Mouse (Mus musculus) limb, embryonic 11.5 days (tissue): ENCODE results near the gene Draxin. TPM values are rescaled to one million over a fixed set of nuclear protein-coding genes. Genes with fewer than 3 reads are reported as not detected.

Experiments
- ATAC-seq: fragments of 200-750 bp; cut with Nextera tagmentation; 2 replicates; pipeline ENCODE4 v1.8.0; 2017; ENCODE audit warnings: low read depth; ENCODE audit not compliant: insufficient number of reproducible peaks, low FRiP score, low TSS enrichment
- DNase-seq: peaks from one replicate; pipeline ENCODE4 v3.0.0-alpha.2; 2015; ENCODE audit warnings: low spot score
- H3K27ac ChIP-seq: fragments of 300-500 bp; sonication (generic); replicated peaks from 2 replicates; pipeline ENCODE4 v1.5.1; 2014; ENCODE audit warnings: low read depth, mild to moderate bottlenecking, low read length
- H3K27me3 ChIP-seq: fragments of 300-500 bp; sonication (generic); 2 replicates; pipeline ENCODE4 v1.6.1; 2014; ENCODE audit warnings: mild to moderate bottlenecking, low read length, mixed read lengths; ENCODE audit not compliant: control insufficient read depth, insufficient read depth
- H3K36me3 ChIP-seq: fragments of 300-500 bp; sonication (generic); 2 replicates; pipeline ENCODE4 v1.6.1; 2014; ENCODE audit warnings: mild to moderate bottlenecking, low read length, moderate library complexity, mixed read lengths; ENCODE audit not compliant: control insufficient read depth, insufficient read depth
- H3K4me1 ChIP-seq: fragments of 300-500 bp; sonication (generic); 2 replicates; pipeline ENCODE4 v1.6.1; 2014; ENCODE audit warnings: low read length, mixed read lengths; ENCODE audit not compliant: control insufficient read depth, insufficient read depth
- H3K4me2 ChIP-seq: fragments of 300-500 bp; sonication (generic); 2 replicates; pipeline ENCODE4 v1.6.1; 2014; ENCODE audit warnings: low read depth, mild to moderate bottlenecking, moderate library complexity; ENCODE audit not compliant: severe bottlenecking
- H3K4me3 ChIP-seq: fragments of 300-500 bp; sonication (generic); 2 replicates; pipeline ENCODE4 v1.5.1; 2014; ENCODE audit warnings: low read depth, low read length
- H3K9ac ChIP-seq: fragments of 300-500 bp; sonication (generic); 2 replicates; pipeline ENCODE4 v1.6.1; 2014; ENCODE audit warnings: mild to moderate bottlenecking, low read length
- H3K9me3 ChIP-seq: fragments of 300-500 bp; sonication (generic); 2 replicates; pipeline ENCODE4 v1.6.1; 2016; ENCODE audit warnings: low read length; ENCODE audit not compliant: control insufficient read depth
- WGBS: fragments of 180-500 bp; shearing (Covaris S2); extraction: QIAGEN DNeasy Blood & Tissue Kit; methylation state at CpG from one replicate; pipeline ENCODE4 v1.1.7; 2014; 5-methylcytosine and 5-hydroxymethylcytosine counted together
- polyA plus RNA-seq: library from polyadenylated mRNA; unstranded; fragments of >200 nt; fragmentation: Nextera tagmentation; extraction: Ambion mirVana; gene quantifications from 2 replicates; pipeline ENCODE4 v1.2.1, GENCODE M21; 2014

Draxin gene
- polyA plus RNA-seq, 1 experiment from 2014 or later: 2.5 TPM

DNA sequence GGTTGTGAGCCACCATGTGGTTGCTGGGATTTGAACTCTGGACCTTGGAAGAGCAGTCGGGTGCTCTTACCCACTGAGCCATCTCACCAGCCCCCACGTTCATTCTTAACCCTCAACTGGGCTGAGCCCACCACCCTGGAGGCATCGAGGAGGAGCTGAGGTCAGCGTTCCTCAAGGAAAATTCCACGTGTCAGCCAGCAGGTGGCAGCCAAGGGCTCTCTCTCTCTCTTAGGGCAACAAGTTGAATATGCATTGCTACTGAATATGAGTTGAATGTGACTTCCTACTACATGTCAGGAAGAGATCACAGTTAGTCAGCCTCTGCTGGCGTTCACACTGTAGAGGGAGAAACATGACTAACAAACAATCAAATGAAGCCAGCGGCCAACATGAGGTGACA, 37.8 kb upstream of the Draxin start:
- peak; percentile 80 for DNase-seq
- Histone ChIP-seq H3K27me3 (peaks cover 62% of the 10 kb centered on the region), H3K36me3 (no peaks in the 10 kb centered on the region), H3K9ac (no peak overlapping the region), H3K4me3 (no peak overlapping the region), H3K9me3 (no peaks in the 10 kb centered on the region), H3K27ac (no peak overlapping the region), H3K4me2 (no peak overlapping the region), H3K4me1 (peaks cover 6% of the 10 kb centered on the region)
- ATAC-seq: no peak
- WGBS: 28% methylated on average over 7 of the region's 7 CpGs

DNA sequence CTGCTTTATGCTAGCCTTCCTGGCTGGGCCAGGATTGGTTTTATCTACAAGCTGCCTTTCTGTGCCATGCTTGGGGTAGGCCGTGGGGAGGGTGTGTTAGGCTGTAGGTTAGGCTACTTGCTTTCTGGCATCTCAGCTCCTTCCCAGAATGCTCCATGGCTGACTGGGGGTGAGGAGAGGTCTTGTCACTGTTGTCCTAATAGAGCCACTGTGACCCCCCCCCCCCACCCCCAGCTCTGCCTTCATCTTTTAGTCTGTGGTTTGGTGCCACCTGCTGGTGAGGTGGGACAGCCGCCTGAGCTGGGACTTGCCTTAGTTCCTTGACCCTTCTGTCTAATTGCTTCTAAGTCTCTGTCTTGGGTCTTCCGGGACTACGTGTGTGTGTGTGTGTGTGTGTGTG, 36.5 kb upstream of the Draxin start:
- H3K4me2 ChIP-seq: 0 out of 2 replicates have a peak overlapping the region, but pooled peaks have one; percentile 15
- no peak overlapping the region for H3K9ac ChIP-seq
- H3K27ac ChIP-seq: no peak overlapping the region
- DNase-seq (peak; percentile 78), ATAC-seq (no peak)
- H3K4me1 ChIP-seq: peaks cover 6% of the 10 kb centered on the region
- no peak overlapping the region; the same call in 1 of the 2 replicates for H3K4me3 ChIP-seq
- peaks cover 64% of the 10 kb centered on the region for H3K27me3 ChIP-seq
- no peaks in the 10 kb centered on the region for H3K36me3 ChIP-seq
- WGBS: 21% methylated on average over 4 of the region's 4 CpGs
- no peaks in the 10 kb centered on the region for H3K9me3 ChIP-seq

DNA sequence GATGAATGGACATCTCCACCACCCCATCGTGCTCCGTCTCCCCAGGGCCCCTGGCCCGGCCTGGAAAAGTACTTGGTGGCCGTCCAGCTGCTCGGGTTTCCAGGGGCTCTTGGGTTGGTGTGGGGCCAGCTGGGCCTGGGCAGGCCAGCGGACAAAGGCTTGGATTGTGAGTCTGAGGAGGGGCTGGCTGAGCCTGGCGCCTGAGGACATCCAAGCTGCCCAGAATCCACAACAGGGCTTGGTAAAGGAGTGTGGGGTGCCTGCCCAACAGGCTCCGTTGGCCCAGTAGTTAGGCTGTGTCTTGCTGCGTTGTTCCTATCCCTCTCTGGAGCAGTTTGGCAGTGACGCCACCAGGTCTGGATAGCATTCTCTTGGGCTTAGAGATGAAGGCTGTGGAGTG, 35.9 kb upstream of the Draxin start:
- peaks cover 6% of the 10 kb centered on the region for H3K4me1 ChIP-seq
- ATAC-seq (no peak), DNase-seq (peak; percentile 44)
- no peak overlapping the region for H3K9ac ChIP-seq
- no peaks in the 10 kb centered on the region for H3K9me3 ChIP-seq
- H3K27me3 ChIP-seq: peaks cover 66% of the 10 kb centered on the region
- WGBS: 6% methylated on average over 10 of the region's 10 CpGs
- no peaks in the 10 kb centered on the region for H3K36me3 ChIP-seq
- peak overlapping the region; percentile 15; the same call in 1 of the 2 replicates for H3K4me2 ChIP-seq
- no peak overlapping the region; the same call in 1 of the 2 replicates for H3K4me3 ChIP-seq
- no peak overlapping the region for H3K27ac ChIP-seq

DNA sequence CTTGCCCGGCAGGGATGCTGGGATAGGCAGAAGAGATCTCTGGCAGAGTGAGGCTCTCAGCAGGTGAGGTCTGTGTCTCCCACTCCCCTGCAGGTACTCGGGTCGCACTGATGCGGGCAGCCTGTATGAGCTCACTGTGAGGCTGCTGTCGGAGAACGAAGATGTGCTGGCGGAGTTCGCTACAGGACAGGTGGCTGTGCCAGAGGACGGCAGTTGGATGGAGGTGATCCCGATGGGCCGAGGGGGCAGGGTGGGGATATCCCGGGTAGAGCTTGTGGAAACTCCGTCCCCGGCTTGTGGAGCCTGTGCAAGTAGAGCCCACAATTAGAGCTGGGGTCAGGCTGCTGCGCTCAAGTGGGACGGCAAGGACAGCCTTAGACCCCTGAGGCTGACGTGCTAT, 35.1 kb upstream of the Draxin start:
- Histone ChIP-seq H3K4me1 (peaks cover 9% of the 10 kb centered on the region), H3K9me3 (no peaks in the 10 kb centered on the region), H3K27ac (no peak overlapping the region), H3K4me2 (no peak overlapping the region), H3K9ac (no peak overlapping the region), H3K27me3 (peaks cover 75% of the 10 kb centered on the region), H3K4me3 (0 out of 2 replicates have a peak overlapping the region, but pooled peaks have one; percentile 0), H3K36me3 (no peaks in the 10 kb centered on the region)
- DNase-seq (no peak), ATAC-seq (no peak)
- WGBS: 7% methylated on average over 17 of the region's 17 CpGs

DNA sequence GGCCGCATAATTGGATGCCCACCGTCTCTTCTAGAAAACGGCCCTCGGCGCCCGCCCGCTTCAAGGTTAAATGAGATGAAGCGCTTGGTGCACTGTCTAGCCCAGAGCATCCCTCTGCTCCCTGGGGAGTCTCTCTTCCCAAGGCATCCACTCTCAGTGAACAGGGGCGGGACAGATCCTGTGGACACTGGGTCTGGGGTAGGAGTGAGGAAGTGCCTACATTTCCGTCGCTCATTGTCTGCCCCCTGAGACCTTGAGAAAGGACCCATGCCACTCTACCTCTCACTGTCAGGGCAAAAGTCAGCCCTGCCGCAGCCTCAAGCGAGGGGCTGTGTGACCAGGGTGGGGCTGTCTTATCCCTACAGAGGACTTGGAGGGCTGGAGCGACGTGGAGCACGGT, 34.0 kb upstream of the Draxin start:
- no peak for ATAC-seq
- H3K4me3 ChIP-seq: peak overlapping the region; percentile 23
- H3K9me3 ChIP-seq: no peaks in the 10 kb centered on the region
- 2% methylated on average over 16 of the region's 16 CpGs for WGBS
- no peak overlapping the region for H3K9ac ChIP-seq
- DNase-seq: peak; percentile 36
- peaks cover 70% of the 10 kb centered on the region for H3K27me3 ChIP-seq
- peak overlapping the region; percentile 45; the same call in 1 of the 2 replicates for H3K4me2 ChIP-seq
- no peaks in the 10 kb centered on the region for H3K36me3 ChIP-seq
- no peak overlapping the region for H3K27ac ChIP-seq
- peaks cover 12% of the 10 kb centered on the region for H3K4me1 ChIP-seq

DNA sequence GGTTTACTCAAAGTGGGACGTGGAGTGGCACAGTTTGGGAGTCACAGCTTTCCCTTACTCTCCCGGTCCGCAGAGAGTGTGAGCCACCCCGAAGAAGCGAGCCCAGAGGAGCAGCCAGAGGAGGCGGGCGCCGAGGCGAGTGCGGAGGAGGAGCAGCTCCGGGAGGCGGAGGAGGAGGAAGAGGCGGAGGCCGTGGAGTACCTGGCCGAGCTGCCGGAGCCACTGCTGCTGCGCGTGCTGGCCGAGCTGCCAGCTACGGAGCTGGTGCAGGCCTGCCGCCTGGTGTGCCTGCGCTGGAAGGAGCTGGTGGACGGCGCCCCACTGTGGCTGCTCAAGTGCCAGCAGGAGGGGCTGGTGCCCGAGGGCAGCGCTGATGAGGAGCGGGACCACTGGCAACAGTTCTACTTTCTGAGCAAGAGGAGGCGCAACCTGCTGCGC, 33.5 kb upstream of the Draxin start:
- Histone ChIP-seq H3K4me1 (peaks cover 12% of the 10 kb centered on the region), H3K4me2 (peak overlapping the region; percentile 45), H3K9me3 (no peaks in the 10 kb centered on the region), H3K4me3 (peak overlapping the region; percentile 23), H3K27me3 (peaks cover 68% of the 10 kb centered on the region), H3K36me3 (no peaks in the 10 kb centered on the region), H3K27ac (no peak overlapping the region), H3K9ac (no peak overlapping the region)
- DNase-seq (peak; percentile 81), ATAC-seq (0 out of 2 replicates have a peak, but pooled peaks have one; percentile 1)
- under 1% methylated on average over 28 of the region's 29 CpGs for WGBS

DNA sequence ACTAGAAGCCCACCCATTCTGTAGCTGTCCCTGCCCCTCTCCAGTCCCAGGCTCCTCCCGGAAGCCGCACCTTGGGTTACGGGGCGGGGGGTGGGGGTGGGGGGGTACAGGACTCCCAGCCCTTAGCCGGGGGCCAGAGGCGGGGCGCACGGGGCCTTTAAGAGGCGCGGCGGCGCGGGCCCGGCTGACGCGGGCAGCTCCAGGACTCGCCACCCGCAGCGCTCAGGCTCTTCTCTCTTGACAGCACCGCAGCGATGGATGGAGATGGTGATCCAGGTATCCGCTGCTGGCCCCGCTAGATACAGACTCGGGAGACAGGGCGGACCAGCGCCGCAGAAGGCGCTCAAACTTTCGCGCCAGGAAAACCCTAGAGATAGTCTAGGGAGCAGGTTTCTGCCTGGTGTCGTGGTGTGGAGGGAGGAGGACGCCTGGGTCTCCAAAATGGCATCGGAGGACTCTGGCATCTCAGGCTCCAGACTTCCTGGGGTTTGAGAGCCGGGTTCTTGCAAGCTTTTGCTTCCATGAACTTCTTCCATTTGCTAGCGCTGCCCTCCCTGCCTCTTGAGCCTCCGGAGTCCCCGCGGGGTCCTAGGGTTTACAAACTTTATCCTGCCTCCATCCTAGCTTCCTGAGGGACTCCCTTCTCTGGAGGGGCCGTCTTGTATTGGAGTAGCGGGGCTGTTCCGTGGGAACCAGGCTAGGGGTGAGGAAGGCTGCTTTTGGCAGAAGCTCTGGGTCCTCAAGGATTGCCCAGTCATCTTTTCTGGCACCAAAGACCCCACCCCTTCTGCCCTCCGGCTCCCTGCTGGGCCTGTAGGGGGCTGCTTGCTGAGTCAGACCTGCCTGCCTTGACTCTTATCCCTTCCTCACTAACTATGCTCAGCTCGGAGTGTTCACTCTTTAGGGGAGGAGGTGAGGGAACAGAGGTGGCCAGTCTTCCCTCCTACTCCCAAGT, 30.2 kb upstream of the Draxin start, which contains the start of the genes Fbxo44 and Fbxo2:
Gene Fbxo44 (minus strand): TSS at position 47 of the 955 bp plus-strand sequence.
Gene Fbxo2 (plus strand): TSS at position 186 of the 955 bp plus-strand sequence.
- Histone ChIP-seq H3K27me3 (peaks cover 60% of the 10 kb centered on the region), H3K4me2 (peak within 1 kb of the TSS; percentile 96), H3K9ac (peak within 1 kb of the TSS; percentile 51), H3K27ac (no peak within 1 kb of the TSS), H3K9me3 (no peaks in the 10 kb centered on the region), H3K4me1 (peaks cover 16% of the 10 kb centered on the region), H3K4me3 (peak within 1 kb of the TSS; percentile 54), H3K36me3 (no peaks in the 10 kb centered on the region)
- under 1% methylated on average over 43 of the region's 43 CpGs for WGBS
- peak; percentile 58 for DNase-seq
- peak; percentile 72 for ATAC-seq

DNA sequence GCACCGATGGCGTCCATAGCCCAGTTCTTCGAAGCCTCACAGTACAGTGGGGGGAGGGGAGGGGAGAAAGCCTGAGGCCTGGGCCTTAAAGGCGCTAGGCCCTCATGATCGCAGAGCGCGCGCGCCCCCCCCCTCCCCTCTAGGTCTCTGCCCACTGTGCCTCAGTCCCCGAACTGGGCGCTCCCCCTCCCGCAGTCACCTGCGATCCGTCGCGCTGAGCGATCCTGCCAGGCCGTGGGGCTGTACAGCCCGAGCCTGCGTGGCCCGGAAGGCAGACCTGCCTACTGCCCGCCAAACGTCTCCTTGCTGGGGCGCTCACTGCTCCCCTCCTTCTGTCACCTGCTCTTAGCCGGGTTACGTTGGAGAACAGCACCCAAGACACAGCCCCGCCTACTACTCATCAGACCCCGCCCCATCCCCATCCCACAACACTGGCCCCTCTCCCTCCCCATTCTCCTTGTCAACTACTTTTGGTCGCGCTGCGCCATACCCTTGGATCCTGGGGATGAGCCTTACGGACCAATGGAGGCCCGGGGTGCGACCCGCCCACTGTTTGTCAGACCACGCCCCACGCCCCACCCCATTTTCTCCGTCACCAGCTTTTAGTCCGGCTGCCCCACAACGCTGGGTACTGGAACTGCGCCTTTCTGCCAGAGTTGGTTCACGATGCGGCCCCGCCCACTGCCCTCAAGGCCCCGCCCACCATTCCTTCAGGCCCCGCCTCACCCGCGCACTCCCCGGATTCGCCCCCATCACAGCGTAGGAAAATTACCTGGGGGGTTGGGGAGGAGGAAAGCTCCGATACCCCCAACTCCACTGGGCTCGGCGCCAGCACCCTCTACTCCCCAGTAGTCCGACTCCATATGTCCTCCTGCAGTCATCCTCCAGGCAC, 29.3 kb upstream of the Draxin start:
- 1% methylated on average over 53 of the region's 55 CpGs for WGBS
- peaks cover 50% of the 10 kb centered on the region for H3K27me3 ChIP-seq
- H3K9ac ChIP-seq: peak overlapping the region; percentile 51
- peak; percentile 93 for DNase-seq
- peak overlapping the region; percentile 54 for H3K4me3 ChIP-seq
- peak; percentile 88 for ATAC-seq
- H3K4me1 ChIP-seq: peaks cover 16% of the 10 kb centered on the region
- H3K4me2 ChIP-seq: peak overlapping the region; percentile 96
- H3K36me3 ChIP-seq: no peaks in the 10 kb centered on the region
- no peaks in the 10 kb centered on the region for H3K9me3 ChIP-seq
- no peak overlapping the region for H3K27ac ChIP-seq
